Mouse (Mus musculus): ENCODE results near the gene Rheb. TPM values are rescaled to one million over a fixed set of nuclear protein-coding genes. Genes with fewer than 3 reads are reported as not detected.

Rheb gene
- not detected in 2 replicates for polyA plus RNA-seq (2012; ENCODE audit: insufficient read depth, insufficient read length, low replicate concordance, missing spikeins)

DNA sequence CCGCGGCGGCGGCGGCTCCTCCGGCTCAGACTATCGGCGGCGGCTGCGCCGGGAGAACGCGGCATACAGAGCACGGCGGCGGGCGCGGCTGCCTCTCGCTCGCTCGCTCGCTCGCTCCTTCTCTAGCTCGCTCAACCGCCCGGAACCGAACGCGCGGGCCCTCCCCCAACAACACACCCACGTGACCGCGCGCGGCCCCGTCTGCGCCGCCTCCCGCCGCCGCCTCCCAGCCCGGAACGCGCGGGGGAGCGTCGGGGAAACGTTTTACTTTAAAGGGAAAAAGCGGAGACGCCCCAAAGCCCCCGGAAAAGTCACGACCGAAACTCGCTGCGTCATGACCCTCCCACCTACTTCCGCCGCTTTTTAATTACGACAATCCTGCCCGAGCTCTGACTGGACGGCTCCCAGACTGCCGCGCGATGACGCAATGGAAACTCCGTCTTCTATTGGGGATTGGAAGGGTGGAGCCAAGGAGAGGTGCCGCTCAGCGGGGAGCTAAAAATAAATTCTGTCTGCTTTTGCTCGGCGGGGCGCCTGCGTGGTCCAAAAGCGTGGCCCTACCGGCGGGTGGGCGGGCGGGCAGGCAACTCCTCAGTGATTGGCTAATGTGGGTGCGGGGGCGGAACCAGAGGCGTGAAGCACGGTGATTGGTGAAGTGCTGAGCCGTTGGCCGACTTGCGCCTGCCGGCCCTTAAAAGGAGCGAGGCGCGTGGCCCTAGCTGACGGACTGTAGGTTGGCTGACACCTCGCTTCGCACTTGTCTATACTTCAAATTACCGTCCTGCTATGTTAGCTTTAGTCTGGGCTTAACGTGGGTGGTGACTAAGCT, at the start of gene Rheb:
Rheb (minus strand) TSS at position 351 of the 829 bp plus-strand sequence.
- Histone ChIP-seq H3K27ac (ENCODE audit: insufficient read depth, low read depth, low read length) (peak within 1 kb of the TSS; percentile 99), H3K4me1 (ENCODE audit: control insufficient read depth, insufficient read depth, low read length) (peaks cover 7% of the 10 kb centered on the region), H3K4me3 (ENCODE audit: insufficient read depth, low read depth, low read length) (peak within 1 kb of the TSS; percentile 96)
- under 1% methylated on average over 91 of the region's 92 CpGs for WGBS
- TF ChIP-seq CTCF (IDR thresholded peaks at IDR 0.05; ENCODE audit: insufficient read depth, low read depth, low read length) (no peak), POLR2A (IDR thresholded peaks at IDR 0.05; ENCODE audit: insufficient read depth, low read depth, low read length) (peak; percentile 67; the same call in 1 of the 2 replicates)

DNA sequence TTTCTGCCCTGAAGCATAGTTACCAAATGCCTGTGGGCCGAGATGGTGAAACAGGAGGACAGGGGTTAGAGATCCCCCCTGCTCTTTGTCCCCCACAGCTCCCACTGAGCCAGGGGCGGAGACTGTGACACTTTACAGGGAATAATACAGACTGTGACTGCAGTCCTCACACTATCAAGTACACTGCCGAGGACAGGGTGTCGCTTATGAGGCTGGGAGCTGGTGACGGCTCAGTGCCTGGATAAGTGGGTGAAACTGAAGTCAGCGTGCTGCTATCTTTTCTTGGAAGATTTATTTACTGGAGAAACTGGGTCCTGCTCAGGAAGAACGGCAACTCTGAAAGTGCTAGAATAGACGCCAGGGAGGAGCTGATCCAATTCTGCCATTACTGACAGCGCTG, 47.4 kb upstream of the Rheb start:
- no peak for TF ChIP-seq CTCF (IDR thresholded peaks at IDR 0.05; ENCODE audit: insufficient read depth, low read depth, low read length)
- TF ChIP-seq POLR2A (IDR thresholded peaks at IDR 0.05; ENCODE audit: insufficient read depth, low read depth, low read length): no peak
- Histone ChIP-seq H3K4me1 (ENCODE audit: control insufficient read depth, insufficient read depth, low read length) (peaks cover 6% of the 10 kb centered on the region), H3K4me3 (ENCODE audit: insufficient read depth, low read depth, low read length) (no peak overlapping the region), H3K27ac (ENCODE audit: insufficient read depth, low read depth, low read length) (no peak overlapping the region)
- WGBS: 54% methylated on average over 9 of the region's 9 CpGs

DNA sequence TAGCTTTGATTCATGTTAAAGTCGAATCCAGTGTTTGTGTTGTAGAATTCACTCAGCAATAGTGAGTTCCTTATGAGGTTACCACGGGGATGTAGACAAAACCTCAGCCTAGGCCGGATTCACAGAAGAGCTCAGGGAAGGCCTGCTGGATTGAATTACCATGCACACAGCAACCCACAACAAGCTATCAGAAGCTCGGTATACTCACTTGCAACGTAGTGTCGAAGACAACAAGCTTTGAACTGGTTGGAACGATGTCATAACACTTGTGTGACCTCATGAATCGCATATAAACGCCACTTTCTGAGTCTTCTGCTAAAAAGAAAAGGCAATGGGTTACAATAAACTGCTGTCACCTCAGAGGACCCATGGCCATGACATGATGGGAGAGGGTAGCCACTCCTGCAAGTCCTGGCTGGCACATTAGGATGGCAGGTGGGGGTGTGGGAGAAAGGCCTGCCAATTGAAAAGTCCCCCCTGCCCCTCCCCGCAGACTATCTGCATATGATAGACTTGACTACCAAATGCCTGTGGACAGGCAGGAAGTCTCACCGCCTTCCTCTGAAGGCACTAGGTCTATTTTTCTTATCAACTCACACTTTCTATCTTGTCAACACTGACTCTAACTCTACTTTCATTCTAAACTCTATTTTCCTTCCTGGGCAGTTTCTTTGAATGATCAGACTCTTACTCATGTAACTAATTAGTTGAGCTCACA, 46.6 kb upstream of the Rheb start:
- TF ChIP-seq POLR2A (IDR thresholded peaks at IDR 0.05; ENCODE audit: insufficient read depth, low read depth, low read length): no peak
- Histone ChIP-seq H3K27ac (ENCODE audit: insufficient read depth, low read depth, low read length) (no peak overlapping the region), H3K4me3 (ENCODE audit: insufficient read depth, low read depth, low read length) (no peak overlapping the region), H3K4me1 (ENCODE audit: control insufficient read depth, insufficient read depth, low read length) (peaks cover 6% of the 10 kb centered on the region)
- WGBS: 77% methylated on average over 11 of the region's 11 CpGs

DNA sequence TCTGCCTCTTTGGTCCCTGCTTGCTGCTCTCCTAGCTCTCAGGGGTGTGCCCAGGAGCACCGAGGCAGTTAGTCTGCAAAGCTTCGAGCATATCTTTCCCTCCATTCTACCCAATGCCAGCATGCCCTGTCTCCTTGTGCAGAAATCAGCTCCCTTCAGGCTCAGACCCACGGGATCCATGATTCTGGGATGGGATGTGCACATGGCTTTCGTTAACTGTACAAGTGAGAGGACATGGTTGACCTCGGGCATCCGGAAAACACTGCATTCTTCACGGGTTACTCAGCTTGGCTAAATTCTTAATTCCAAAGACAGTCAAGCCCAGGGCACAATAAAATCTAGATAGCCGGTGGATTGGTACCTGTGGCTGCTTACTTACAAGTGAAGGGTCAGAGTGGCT, 44.8 kb upstream of the Rheb start:
- peaks cover 3% of the 10 kb centered on the region; the same call in 1 of the 2 replicates for H3K4me1 ChIP-seq (ENCODE audit: control insufficient read depth, insufficient read depth, low read length)

DNA sequence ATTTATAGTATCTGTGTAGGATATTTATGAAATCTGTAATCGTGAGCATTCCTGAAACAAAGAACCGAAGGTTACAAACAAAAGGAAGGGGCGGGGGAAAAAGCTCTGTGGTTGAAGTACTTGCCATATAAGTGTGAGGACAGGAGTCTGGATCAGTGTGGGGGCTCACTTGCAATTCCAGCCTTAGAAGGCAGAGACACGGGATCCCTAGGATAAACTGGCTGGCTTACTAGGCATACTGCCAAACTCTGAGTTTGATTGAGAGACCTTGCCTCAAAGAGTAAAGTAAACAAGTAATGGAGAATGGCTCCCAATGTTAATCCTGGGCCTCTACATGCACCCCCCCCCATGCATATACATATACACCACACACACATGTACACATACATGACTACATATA, 36.3 kb upstream of the Rheb start:
- no peak for TF ChIP-seq CTCF (IDR thresholded peaks at IDR 0.05; ENCODE audit: insufficient read depth, low read depth, low read length)
- Histone ChIP-seq H3K27ac (ENCODE audit: insufficient read depth, low read depth, low read length) (no peak overlapping the region), H3K4me1 (ENCODE audit: control insufficient read depth, insufficient read depth, low read length) (no peaks in the 10 kb centered on the region), H3K4me3 (ENCODE audit: insufficient read depth, low read depth, low read length) (no peak overlapping the region)
- 87% methylated on average over 4 of the region's 4 CpGs for WGBS

More for the DNA sequence above, 44.8 kb upstream of the Rheb start:
- 87% methylated on average over 8 of the region's 8 CpGs for WGBS
- TF ChIP-seq CTCF (IDR thresholded peaks at IDR 0.05; ENCODE audit: insufficient read depth, low read depth, low read length) (no peak), POLR2A (IDR thresholded peaks at IDR 0.05; ENCODE audit: insufficient read depth, low read depth, low read length) (no peak)
- no peak overlapping the region for H3K27ac ChIP-seq (ENCODE audit: insufficient read depth, low read depth, low read length)
- H3K4me3 ChIP-seq (ENCODE audit: insufficient read depth, low read depth, low read length): no peak overlapping the region

DNA sequence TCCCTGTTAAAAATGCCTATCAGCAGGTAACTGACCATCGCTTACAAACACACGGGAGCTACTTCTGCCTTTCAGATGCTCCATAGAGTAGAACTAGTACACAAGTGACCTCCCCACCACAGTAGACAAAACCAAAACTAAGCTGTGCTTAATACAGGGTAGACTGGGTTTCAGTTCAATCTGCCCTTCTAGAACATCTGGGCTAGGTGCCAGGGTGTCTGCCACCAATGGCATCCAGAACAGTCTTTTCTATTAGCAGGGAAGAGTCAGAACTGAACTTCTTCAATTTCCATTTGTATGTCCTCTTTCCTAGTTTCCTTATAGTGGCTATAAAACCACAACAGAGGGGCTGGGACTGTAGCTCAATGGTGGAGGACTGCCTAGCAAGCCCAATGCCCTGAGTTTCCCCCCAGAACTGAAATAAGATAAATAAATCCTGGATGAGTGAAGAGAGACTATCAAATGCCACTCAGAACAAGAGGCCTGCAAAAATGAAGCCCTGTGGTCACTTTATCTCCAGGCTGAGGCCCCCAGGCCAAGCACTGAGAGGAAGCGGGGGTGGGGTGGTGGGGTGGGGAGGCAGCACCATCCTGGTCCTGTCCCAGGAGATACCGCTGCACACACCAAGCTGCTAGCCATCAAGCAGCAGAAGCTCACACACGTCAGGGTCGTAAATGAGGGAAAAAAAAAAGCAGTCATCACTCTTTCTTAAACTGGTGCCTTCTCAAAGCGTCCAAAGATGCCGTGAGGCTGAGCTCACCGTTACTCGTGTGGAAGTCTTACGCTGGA, 35.6 kb upstream of the Rheb start:
- WGBS: 93% methylated on average over 11 of the region's 11 CpGs
- Histone ChIP-seq H3K4me1 (ENCODE audit: control insufficient read depth, insufficient read depth, low read length) (no peaks in the 10 kb centered on the region), H3K4me3 (ENCODE audit: insufficient read depth, low read depth, low read length) (no peak overlapping the region), H3K27ac (ENCODE audit: insufficient read depth, low read depth, low read length) (no peak overlapping the region)
- TF ChIP-seq CTCF (IDR thresholded peaks at IDR 0.05; ENCODE audit: insufficient read depth, low read depth, low read length) (no peak), POLR2A (IDR thresholded peaks at IDR 0.05; ENCODE audit: insufficient read depth, low read depth, low read length) (no peak)

DNA sequence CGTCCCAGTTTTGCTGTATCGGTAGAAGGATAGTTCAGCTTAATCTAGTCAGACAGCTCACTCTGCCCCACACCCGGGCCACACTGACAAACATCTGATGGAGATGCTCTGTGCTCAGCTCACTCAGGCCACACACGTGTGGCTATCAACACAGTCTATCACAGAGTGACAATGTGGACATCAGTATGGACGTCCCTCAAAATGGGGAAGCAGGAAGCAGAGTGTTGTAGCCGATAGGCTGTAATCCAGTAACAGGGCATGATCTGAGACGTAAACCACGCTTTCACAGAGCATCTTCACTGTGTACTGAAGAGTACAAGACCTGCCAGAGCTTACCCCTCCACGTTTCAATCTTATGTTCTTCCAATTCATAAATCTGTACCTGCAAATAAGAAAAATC, 34.2 kb upstream of the Rheb start:
- H3K4me1 ChIP-seq (ENCODE audit: control insufficient read depth, insufficient read depth, low read length): no peaks in the 10 kb centered on the region
- WGBS: 91% methylated on average over 9 of the region's 9 CpGs
- TF ChIP-seq CTCF (IDR thresholded peaks at IDR 0.05; ENCODE audit: insufficient read depth, low read depth, low read length) (no peak), POLR2A (IDR thresholded peaks at IDR 0.05; ENCODE audit: insufficient read depth, low read depth, low read length) (no peak)
- no peak overlapping the region for H3K4me3 ChIP-seq (ENCODE audit: insufficient read depth, low read depth, low read length)
- H3K27ac ChIP-seq (ENCODE audit: insufficient read depth, low read depth, low read length): no peak overlapping the region

DNA sequence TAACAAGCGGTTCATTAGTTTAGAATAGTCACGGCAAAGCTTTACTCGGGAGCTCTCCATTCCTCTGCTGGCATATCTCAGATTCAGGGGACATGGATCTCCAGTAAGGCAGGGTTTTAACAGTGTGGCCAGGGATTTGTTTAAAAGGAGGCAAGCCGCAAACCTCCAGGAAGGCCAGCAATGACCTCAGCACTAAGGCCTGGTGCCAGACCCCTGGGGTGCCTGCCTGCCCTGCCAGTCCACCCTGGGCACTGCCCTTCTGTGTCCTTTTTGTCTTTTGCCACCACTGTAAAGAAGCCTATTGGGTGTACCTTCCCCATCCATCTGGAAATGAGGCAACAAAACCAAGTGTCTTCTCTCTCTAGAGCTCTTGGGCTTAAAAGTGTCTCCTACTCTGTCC, 31.7 kb upstream of the Rheb start:
- no peak for TF ChIP-seq CTCF (IDR thresholded peaks at IDR 0.05; ENCODE audit: insufficient read depth, low read depth, low read length)
- TF ChIP-seq POLR2A (IDR thresholded peaks at IDR 0.05; ENCODE audit: insufficient read depth, low read depth, low read length): no peak
- WGBS: 58% methylated on average over 4 of the region's 4 CpGs
- no peak overlapping the region for H3K4me3 ChIP-seq (ENCODE audit: insufficient read depth, low read depth, low read length)
- H3K4me1 ChIP-seq (ENCODE audit: control insufficient read depth, insufficient read depth, low read length): no peaks in the 10 kb centered on the region
- H3K27ac ChIP-seq (ENCODE audit: insufficient read depth, low read depth, low read length): no peak overlapping the region
